Mouse (Mus musculus): ENCODE measurements around the gene Nlgn1. TPM values are rescaled to one million over a fixed set of nuclear protein-coding genes. Genes with fewer than 3 reads are reported as not detected.

Gene Nlgn1
- polyA plus RNA-seq, 2 experiments from 2014 or later, result 0.08 TPM; not detected in 1

DNA sequence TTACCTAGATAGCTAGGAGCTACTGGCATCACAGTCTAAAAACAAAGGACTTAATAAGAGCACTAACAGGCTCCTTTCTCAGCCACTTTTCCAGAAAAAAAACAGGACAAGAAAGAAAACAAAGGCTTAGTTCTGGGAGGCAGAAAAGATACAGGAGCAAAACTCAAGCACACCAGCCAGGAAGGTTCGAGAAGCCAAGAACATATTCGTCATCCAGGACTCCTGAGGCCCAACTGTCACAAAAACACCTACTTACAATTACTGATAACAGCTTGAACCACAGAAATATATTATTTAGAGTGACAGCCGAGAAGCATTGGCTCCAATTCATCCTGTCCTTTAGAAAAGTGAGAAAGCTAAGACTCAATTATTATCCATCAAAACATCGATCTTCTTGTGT is 281.5 kb downstream of the Nlgn1 start:
- ATAC-seq, result no peak

DNA sequence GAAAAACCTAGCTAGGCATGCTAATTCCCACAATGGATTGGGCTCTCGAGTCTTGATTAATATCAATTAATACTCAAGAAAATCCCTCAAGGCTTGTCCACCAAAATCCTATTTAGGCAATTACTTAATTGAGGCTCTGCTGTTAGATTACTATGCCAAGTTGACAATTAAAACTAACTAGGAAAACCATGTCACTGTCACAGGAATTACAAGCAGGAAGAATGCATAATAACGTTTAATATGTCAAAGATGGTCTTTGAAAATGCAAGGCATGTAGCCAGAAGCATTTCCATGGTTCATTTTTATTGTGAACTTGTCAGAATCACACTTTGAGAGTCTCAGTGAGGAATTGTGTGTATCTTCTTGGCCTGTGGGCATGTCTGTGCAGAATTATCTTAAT is 289.3 kb downstream of the Nlgn1 start:
- no peak for ATAC-seq

GRCm38 (mm10) chr3:26039696-26040095 is 292.6 kb downstream of the Nlgn1 start:
- no peak for ATAC-seq

DNA sequence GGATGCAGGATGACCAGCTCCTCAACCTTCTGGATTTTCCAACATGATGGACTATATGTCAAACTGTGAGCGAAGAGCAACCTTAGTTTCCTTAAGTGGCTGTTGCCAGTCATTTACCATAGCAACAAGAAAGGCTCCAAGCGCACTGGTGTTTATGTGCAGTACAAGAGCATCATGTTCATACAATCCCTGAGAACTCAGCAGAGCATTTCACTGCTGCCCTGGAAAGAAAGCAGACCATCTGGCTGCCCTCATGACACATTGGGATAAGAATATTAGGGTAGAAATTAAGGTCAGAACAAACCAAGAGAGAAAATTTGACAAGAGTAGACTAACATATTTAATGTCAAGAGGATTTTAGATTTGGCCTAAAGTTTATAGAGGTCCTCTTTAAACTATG is 306.2 kb downstream of the Nlgn1 start:
- ATAC-seq, result no peak

DNA sequence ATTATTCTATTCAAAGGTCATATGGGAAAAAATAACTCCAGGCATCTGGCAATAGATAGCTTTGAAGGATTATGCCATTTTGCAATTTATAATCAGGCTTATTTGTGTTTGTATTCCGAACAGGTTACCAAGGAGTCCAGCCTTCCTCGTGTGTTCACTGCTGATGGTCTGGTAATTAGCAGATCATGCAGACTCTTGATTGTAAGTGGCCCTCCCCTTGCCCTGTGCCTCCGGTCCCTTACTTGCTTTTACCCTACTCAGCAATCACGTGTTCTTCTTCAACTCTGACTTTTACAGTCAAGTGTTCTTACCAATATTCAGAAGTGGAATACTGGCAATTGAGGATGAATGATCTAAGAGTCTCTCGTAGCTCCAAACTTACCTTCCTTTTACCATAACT is 309.0 kb downstream of the Nlgn1 start:
- ATAC-seq, result no peak

GRCm38 (mm10) chr3:26021632-26022184 is 310.6 kb downstream of the Nlgn1 start:
- ATAC-seq, result no peak

DNA sequence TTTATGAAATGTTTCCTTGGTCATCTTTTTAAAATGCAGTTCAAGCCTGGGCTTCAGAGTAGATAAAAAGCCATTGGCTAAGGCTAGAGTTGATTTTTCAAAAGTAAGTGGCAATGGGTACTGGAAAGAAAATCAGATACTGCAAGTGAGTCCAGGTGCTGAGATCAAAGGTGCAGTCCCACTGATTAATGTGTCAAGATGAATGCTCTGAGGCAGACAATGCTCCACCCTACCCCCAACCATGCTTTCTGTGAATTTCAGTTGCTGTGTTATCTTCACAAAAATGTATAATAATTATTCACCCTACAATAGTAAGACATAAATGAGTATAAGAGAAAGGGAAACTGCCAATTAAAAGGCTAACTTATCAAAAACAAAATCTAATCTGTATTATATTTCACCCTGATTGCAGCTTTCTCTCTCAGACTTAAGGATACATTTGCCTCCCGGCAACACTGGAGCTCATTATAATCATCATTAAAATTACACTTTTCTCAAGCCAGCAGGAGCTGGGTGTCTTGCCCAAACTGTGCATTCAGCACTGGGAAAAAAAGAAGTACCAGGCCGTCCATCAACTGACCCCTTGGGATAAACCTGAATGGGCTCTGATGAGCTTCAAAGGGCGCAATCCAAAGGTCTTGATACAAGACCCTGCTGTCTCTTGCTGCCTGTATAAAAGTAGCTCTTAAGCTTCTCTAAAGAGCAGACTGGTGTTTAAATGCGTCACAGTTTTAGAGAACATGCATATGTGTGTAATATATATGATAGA is 320.8 kb downstream of the Nlgn1 start:
- ATAC-seq, result no peak

DNA sequence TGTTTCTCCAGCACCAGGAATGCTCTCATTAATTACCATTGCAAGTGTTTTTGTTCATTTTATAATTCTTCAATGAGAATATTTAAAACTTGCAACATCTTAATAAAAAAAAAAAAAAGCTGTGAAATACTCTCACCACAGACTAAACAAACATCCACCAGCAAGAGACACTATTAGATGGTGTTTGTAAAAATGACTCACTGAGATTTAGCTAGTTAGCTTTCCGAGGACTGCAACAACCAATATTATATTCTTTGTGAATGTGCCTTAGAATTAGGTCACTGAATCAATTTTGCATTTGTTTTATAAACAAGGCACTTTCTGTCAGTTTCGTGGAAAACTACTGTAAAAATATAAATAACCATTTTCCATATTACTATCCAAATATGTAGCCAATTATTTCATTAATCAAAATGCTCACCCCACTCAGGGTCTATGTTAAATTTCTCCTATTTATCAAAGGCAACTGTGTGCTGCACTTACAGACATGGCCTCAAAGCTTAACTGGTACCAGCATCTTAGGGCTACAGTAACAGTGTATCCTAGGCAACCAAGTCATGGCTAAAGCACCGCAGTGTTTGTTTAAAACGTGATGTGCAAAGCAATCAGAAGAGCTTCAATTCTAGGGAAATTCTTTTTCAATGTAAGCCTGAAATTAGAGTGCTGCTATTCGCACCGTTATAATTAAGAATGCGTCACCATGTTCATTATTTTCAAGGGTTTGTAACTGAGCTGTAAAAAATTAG is 329.2 kb downstream of the Nlgn1 start:
- ATAC-seq, result no peak

DNA sequence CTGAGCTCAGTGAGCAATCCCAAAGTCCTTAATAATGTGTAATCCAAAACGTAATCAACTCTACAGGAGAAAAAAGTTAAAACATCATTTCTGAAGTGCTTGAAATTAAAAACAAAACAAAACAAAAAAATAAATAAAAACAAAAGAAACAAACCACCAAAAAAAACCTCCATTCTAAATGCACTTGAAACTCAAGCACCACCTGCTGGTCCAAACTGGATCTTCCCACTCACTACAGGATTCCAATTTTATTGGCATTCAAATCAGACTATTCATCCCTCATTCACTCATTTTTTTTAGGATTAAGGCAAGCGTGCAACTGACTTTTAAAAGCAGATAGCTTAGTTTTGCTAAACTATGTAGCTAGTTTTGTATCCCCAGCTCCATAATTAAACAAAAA is 329.9 kb downstream of the Nlgn1 start:
- no peak for ATAC-seq

DNA sequence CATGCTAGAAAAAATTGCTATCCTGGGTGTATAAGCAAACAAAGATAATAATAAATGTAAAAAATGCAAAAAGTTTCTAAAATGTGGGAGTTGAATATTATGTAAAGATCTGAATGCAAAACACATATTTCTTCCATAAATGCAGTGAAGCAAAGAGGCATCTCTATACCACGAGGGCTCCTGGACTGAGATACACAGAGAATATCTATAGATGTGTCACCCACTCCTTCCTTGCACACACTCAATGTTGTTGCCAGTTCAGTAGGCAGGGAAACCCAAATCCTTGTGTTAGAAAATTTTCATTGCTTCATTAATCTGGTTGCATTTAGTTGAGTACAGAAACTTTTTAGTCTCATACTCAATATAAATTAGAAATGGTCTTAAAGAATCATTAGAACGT is 364.7 kb downstream of the Nlgn1 start:
- ATAC-seq, result no peak

GRCm38 (mm10) chr3:25964237-25964636 is 368.0 kb downstream of the Nlgn1 start:
- no peak for ATAC-seq

GRCm38 (mm10) chr3:25963568-25963967 is 368.7 kb downstream of the Nlgn1 start:
- ATAC-seq, result no peak

- ATAC-seq, result no peak
Observed at GRCm38 (mm10) chr3:25916535-25916934, 415.7 kb downstream of the Nlgn1 start.

DNA sequence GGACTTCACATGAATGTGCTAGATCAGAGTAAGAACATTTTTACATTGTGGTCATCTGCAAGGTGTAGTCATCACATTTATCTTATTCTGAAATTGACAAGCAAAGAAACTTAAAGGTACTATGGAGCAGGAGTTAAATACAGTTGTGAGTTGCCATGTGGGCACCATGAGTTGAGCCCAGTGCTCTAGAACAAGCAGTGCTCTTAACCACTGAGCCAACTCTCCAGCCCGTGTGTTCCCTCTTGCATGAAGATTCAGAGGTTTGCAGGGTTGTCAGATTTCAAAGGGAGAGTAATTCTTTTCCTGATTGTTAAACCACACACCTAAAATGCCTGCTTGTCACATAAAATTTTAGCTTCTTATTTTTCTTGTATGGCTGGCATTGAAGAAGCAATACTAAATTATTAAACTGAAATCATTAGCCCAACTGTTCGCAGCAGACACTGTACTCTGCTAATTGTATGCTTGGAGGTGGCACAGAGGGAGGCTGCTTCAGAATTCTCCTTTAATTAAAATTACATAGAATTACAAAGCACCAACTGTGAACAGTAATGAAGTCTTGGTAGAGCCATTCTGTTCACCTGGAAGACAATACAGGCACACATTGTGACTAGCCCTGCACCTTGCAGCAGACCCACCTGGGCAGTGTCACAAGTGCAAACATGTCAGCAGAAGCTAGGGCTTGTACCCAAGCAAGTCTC is 417.7 kb downstream of the Nlgn1 start:
- no peak for ATAC-seq

- no peak for ATAC-seq
Observed at GRCm38 (mm10) chr3:25903140-25903809, 429.0 kb downstream of the Nlgn1 start.

- ATAC-seq, result no peak
Observed at GRCm38 (mm10) chr3:25897456-25897855, 434.8 kb downstream of the Nlgn1 start.

DNA sequence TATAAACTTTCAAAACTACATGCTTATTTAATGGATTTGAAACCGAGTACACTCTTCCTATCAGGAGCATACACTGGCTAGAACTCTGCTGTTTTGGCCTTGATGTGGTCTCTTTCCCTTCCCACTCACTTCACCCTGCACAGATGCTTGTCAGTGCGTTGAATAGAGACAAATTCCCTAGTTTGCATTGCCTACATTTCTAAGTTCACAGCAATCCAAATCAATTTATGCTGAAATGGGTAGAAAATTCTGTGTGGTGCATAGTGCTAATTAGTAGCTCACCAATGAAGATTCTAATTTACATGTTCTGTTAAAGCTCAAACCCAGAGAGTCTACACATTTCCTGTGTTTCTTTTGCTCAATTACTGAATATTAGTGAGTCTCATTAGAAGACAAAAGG is 447.5 kb downstream of the Nlgn1 start:
- no peak for ATAC-seq

GRCm38 (mm10) chr3:25869161-25869560 is 463.1 kb downstream of the Nlgn1 start:
- ATAC-seq, result no peak

DNA sequence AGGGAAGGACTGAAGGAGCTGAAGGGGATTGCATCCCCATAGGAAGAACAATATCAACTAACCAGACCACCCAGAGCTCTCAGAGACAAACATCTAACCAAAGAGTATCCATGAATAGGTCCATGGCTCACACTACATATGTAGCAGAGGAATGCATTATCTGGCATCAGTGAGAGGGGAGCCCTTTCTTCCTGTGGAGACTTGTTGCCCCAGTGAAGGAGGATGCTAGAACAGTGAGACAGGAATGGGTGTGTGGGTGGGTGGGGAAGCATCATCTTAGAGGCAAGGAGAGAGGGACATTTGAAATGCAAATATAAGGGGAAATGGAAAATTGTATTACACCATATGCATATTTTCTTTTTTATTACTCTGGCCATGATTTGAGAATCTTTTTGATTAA is 473.9 kb downstream of the Nlgn1 start:
- no peak for ATAC-seq

DNA sequence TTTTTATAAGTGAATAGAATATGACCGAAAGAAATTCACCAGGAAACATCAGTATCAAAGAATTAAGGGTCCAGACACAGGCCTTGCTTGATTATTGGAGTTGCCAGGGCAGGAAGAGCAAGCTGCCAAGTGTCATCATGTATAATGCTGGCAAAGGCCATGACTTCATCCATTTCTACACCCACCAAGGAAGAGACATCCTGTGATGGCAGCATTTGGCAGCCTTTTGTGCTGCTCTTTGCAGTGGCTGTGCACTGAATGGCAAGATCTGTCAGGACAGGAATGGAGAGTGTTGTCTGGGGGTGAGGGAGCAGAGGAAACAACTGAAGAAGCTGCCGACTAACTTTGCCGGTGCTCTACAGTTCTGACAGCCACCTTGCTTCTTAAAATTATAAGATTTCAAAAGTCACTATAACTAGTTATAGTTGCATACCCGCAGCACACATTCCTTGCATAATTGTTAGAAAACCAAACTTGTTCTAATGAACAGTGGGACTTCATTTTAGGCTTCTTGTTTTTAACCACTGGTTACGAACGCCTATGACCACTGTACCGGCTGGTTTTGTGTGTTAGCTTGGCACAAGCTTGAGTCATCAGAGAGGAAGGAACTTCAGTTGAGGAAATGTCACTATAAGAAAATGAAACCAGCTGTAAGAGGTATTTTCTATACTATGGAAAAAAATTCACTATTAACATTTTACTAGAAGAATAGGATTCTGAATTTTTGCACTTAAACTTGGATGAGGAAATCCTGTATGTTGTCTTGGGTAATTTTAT is 487.4 kb downstream of the Nlgn1 start:
- ATAC-seq, result no peak

- ATAC-seq, result no peak
Observed at GRCm38 (mm10) chr3:25830237-25830636, 502.0 kb downstream of the Nlgn1 start.

GRCm38 (mm10) chr3:25813368-25813767 is 518.9 kb downstream of the Nlgn1 start:
- no peak for ATAC-seq

All from activated CD4-positive, CD25-positive, alpha-beta regulatory T cell, adult 4 months (primary cell).